ENCODE assay signal across 8 mouse cellular contexts in the genomic region with DNA sequence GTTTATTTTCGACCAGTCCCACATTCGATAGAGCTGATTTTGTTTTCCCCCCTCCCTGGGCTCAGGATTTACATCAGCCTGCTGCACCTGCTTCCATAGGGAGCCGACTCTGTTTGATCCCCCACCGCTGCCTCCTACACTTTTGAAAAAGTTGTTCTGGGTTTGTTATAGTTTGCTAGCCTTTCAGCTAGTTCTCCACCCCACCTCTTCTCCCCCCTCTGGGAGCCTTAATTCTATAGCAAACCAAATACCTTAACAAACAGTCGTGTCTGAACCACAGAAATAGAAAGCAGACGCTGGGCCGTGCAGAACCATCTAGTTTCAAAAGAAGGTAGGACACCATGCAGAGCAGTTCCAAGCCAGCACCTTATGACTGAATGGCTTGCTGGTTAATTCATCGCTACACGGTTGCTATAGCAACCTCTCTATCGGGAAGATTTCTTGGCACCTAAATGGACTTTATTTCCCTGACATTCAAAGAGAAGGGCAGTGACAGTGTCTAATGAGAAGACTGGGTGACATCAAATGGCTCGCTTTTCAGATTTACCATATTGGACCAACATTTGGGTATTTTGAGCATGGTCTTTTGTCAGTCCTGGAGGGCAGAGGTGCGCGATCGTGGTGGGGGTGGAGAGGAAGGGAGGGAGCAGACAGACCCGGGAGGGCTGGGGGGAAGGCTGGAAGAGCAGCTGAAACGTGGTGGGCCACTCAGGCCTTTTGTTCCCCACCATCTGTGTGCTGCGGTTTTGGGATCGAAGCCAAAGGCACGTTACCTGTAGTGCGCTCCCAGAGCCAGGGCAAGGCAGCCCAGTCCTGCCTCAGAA. TPM values are rescaled to one million over a fixed set of nuclear protein-coding genes. Genes with fewer than 3 reads are reported as not detected.
A peak's percentile ranks its signal among the peaks of the same experiment; 100 is the strongest.
DNase-seq lines count a peak whose midpoint lies in the region; ATAC-seq and TF ChIP-seq lines count a peak whose summit lies in the region.

No protein-coding gene starts in this region.

- TF ChIP-seq CTCF in stomach, postnatal 0 days (IDR thresholded peaks at IDR 0.05; ENCODE audit: low read depth), result no peak
- TF ChIP-seq CTCF in intestine, postnatal 0 days (IDR thresholded peaks at IDR 0.05; ENCODE audit: low read depth), result no peak

- no peaks in the 10 kb centered on the region for H3K36me3 ChIP-seq in stomach, embryonic 16.5 days (ENCODE audit: control insufficient read depth, insufficient read depth, low read length)
- no peaks in the 10 kb centered on the region for H3K36me3 ChIP-seq in stomach, postnatal 0 days (ENCODE audit: control insufficient read depth, insufficient read depth, low read length)
- H3K36me3 ChIP-seq in forebrain, embryonic 16.5 days (ENCODE audit: control insufficient read depth, insufficient read depth), result no peaks in the 10 kb centered on the region
- H3K36me3 ChIP-seq in midbrain, embryonic 10.5 days, result no peaks in the 10 kb centered on the region
- no peaks in the 10 kb centered on the region for H3K36me3 ChIP-seq in intestine, postnatal 0 days (ENCODE audit: control insufficient read depth, insufficient read depth)

- H3K4me2 ChIP-seq in stomach, embryonic 16.5 days (ENCODE audit: low read depth, low read length), result no peak overlapping the region
- no peak overlapping the region for H3K4me2 ChIP-seq in stomach, postnatal 0 days (replicated peaks; ENCODE audit: low read depth)
- peak overlapping the region; percentile 46 for H3K4me2 ChIP-seq in forebrain, embryonic 16.5 days (ENCODE audit: low read length)
- no peak overlapping the region for H3K4me2 ChIP-seq in intestine, postnatal 0 days (replicated peaks; ENCODE audit: low read depth)

- no peak overlapping the region for H3K4me3 ChIP-seq in stomach, embryonic 16.5 days (replicated peaks; ENCODE audit: low read length)
- no peak overlapping the region for H3K4me3 ChIP-seq in stomach, postnatal 0 days (ENCODE audit: low read depth, low read length)
- peak overlapping the region; percentile 15; the same call in 1 of the 2 replicates for H3K4me3 ChIP-seq in forebrain, embryonic 16.5 days (replicated peaks; ENCODE audit: low read length)
- H3K4me3 ChIP-seq in midbrain, embryonic 10.5 days, result peak overlapping the region; percentile 36
- no peak overlapping the region for H3K4me3 ChIP-seq in intestine, postnatal 0 days (ENCODE audit: low read depth, low read length)

- no peaks in the 10 kb centered on the region for H3K27me3 ChIP-seq in stomach, embryonic 16.5 days (ENCODE audit: control insufficient read depth, insufficient read depth, low read length)
- no peaks in the 10 kb centered on the region for H3K27me3 ChIP-seq in stomach, postnatal 0 days (ENCODE audit: control insufficient read depth, insufficient read depth, low read length)
- H3K27me3 ChIP-seq in forebrain, embryonic 16.5 days (replicated peaks; ENCODE audit: control insufficient read depth, insufficient read depth, low read length), result no peaks in the 10 kb centered on the region
- H3K27me3 ChIP-seq in midbrain, embryonic 10.5 days (ENCODE audit: low read depth, poor library complexity, severe bottlenecking), result no peaks in the 10 kb centered on the region
- H3K27me3 ChIP-seq in intestine, postnatal 0 days (replicated peaks; ENCODE audit: control insufficient read depth, insufficient read depth, low read length), result no peaks in the 10 kb centered on the region

- TF ChIP-seq EP300 in stomach, postnatal 0 days (optimal IDR thresholded peaks at IDR 0.05), result no peak

- H3K9me3 ChIP-seq in stomach, embryonic 16.5 days (replicated peaks; ENCODE audit: control insufficient read depth, low read length), result no peaks in the 10 kb centered on the region
- H3K9me3 ChIP-seq in stomach, postnatal 0 days (ENCODE audit: control insufficient read depth, low read length), result no peaks in the 10 kb centered on the region
- H3K9me3 ChIP-seq in forebrain, embryonic 16.5 days (ENCODE audit: control insufficient read depth, low read length), result no peaks in the 10 kb centered on the region
- H3K9me3 ChIP-seq in midbrain, embryonic 10.5 days (replicated peaks), result no peaks in the 10 kb centered on the region
- H3K9me3 ChIP-seq in intestine, postnatal 0 days (ENCODE audit: control insufficient read depth), result no peaks in the 10 kb centered on the region

- no peak overlapping the region for H3K9ac ChIP-seq in stomach, embryonic 16.5 days (ENCODE audit: low read length)
- no peak overlapping the region for H3K9ac ChIP-seq in stomach, postnatal 0 days (ENCODE audit: low read length)
- peak overlapping the region; percentile 14 for H3K9ac ChIP-seq in forebrain, embryonic 16.5 days (replicated peaks; ENCODE audit: low read depth, low read length)
- H3K9ac ChIP-seq in intestine, postnatal 0 days (ENCODE audit: low read depth, low read length), result no peak overlapping the region

- intact Hi-C loops in heart, postnatal 36 days (cut with DNase I), result no loop called here

- no peak for DNase-seq in stomach, postnatal 0 days (ENCODE audit: low spot score)
- peak; percentile 64 for DNase-seq in midbrain, embryonic 10.5 days (ENCODE audit: low spot score)
- DNase-seq in heart, postnatal 36 days, result no peak
- no peak for DNase-seq in urinary bladder, adult 18-20 months (ENCODE audit: low spot score in 2 of 2)
- DNase-seq in ovary, postnatal 14 days (ENCODE audit: low spot score), result no peak

- ATAC-seq in stomach, embryonic 16.5 days (ENCODE audit: insufficient read depth, low FRiP score), result 0 out of 2 replicates have a peak, but pooled peaks have one; percentile 29
- ATAC-seq in stomach, postnatal 0 days (ENCODE audit: low FRiP score, low TSS enrichment), result no peak
- ATAC-seq in forebrain, embryonic 16.5 days, result peak; percentile 84
- no peak for ATAC-seq in intestine, postnatal 0 days

- no peak overlapping the region for H3K27ac ChIP-seq in stomach, embryonic 16.5 days (ENCODE audit: low read length)
- no peak overlapping the region for H3K27ac ChIP-seq in stomach, postnatal 0 days (replicated peaks)
- H3K27ac ChIP-seq in forebrain, embryonic 16.5 days (ENCODE audit: low read length), result peak overlapping the region; percentile 86
- H3K27ac ChIP-seq in midbrain, embryonic 10.5 days (replicated peaks), result peak overlapping the region; percentile 61
- no peak overlapping the region for H3K27ac ChIP-seq in intestine, postnatal 0 days (ENCODE audit: low read depth, low read length)

- H3K4me1 ChIP-seq in stomach, embryonic 16.5 days (ENCODE audit: control insufficient read depth, insufficient read depth, low read length), result no peaks in the 10 kb centered on the region
- H3K4me1 ChIP-seq in stomach, postnatal 0 days (replicated peaks; ENCODE audit: control insufficient read depth, insufficient read depth), result no peaks in the 10 kb centered on the region
- peaks cover 37% of the 10 kb centered on the region for H3K4me1 ChIP-seq in forebrain, embryonic 16.5 days (replicated peaks; ENCODE audit: control insufficient read depth, insufficient read depth, low read length)
- H3K4me1 ChIP-seq in midbrain, embryonic 10.5 days, result peaks cover 57% of the 10 kb centered on the region
- H3K4me1 ChIP-seq in intestine, postnatal 0 days (replicated peaks; ENCODE audit: control insufficient read depth, insufficient read depth, low read length), result no peaks in the 10 kb centered on the region

- WGBS in stomach, embryonic 16.5 days, result 49% methylated on average over 20 of the region's 20 CpGs
- WGBS in stomach, postnatal 0 days, result 46% methylated on average over 20 of the region's 20 CpGs
- WGBS in forebrain, embryonic 16.5 days, result 3% methylated on average over 20 of the region's 20 CpGs
- 23% methylated on average over 20 of the region's 20 CpGs for WGBS in midbrain, embryonic 10.5 days
- WGBS in intestine, postnatal 0 days, result 59% methylated on average over 20 of the region's 20 CpGs

RNA-seq across cellular contexts. Expression of a gene that starts 13.2 kb away (rescaled TPM):
- polyA plus RNA-seq in stomach, embryonic 16.5 days (2015; fragmentation: Nextera tagmentation; extraction: Ambion mirVana), result 10.1 and 24.0 TPM in 2 replicates
- 4.2 and 8.9 TPM in 2 replicates for polyA plus RNA-seq in stomach, postnatal 0 days (2015; fragmentation: Nextera tagmentation; extraction: Ambion mirVana)
- 3.3 and 4.2 TPM in 2 replicates for polyA plus RNA-seq in forebrain, embryonic 16.5 days (2015; fragmentation: Nextera tagmentation; extraction: Ambion mirVana)
- polyA plus RNA-seq in midbrain, embryonic 10.5 days (2016; fragmentation: Nextera tagmentation; extraction: Ambion mirVana), result 4.2 and 4.9 TPM in 2 replicates
- 2.3 and 4.3 TPM in 2 replicates for polyA plus RNA-seq in intestine, postnatal 0 days (2015; fragmentation: Nextera tagmentation; extraction: Ambion mirVana)
- 100 to 1,000 TPM; 106 to 108 TPM for total RNA-seq in heart, postnatal 36 days (2021)

Comparison
In these comparisons a context has a peak if more than half of its experiments do, and no peak if none do; other contexts are left out.
1. ATAC-seq: peak in stomach, embryonic 16.5 days (single experiment) and forebrain, embryonic 16.5 days (single experiment); none in stomach, postnatal 0 days (single experiment) and intestine, postnatal 0 days (single experiment).
2. H3K27ac ChIP-seq: peak in forebrain, embryonic 16.5 days (single experiment) and midbrain, embryonic 10.5 days (single experiment); none in stomach, embryonic 16.5 days (single experiment), stomach, postnatal 0 days (single experiment) and intestine, postnatal 0 days (single experiment).
3. H3K4me3 ChIP-seq: peak in forebrain, embryonic 16.5 days (single experiment) and midbrain, embryonic 10.5 days (single experiment); none in stomach, embryonic 16.5 days (single experiment), stomach, postnatal 0 days (single experiment) and intestine, postnatal 0 days (single experiment).